Mouse (Mus musculus): ENCODE measurements around the gene Abcb1b. TPM values are rescaled to one million over a fixed set of nuclear protein-coding genes. Genes with fewer than 3 reads are reported as not detected.

Abcb1b gene
- polyA plus RNA-seq, 1 experiment from 2014 or later = 1.1 TPM

DNA sequence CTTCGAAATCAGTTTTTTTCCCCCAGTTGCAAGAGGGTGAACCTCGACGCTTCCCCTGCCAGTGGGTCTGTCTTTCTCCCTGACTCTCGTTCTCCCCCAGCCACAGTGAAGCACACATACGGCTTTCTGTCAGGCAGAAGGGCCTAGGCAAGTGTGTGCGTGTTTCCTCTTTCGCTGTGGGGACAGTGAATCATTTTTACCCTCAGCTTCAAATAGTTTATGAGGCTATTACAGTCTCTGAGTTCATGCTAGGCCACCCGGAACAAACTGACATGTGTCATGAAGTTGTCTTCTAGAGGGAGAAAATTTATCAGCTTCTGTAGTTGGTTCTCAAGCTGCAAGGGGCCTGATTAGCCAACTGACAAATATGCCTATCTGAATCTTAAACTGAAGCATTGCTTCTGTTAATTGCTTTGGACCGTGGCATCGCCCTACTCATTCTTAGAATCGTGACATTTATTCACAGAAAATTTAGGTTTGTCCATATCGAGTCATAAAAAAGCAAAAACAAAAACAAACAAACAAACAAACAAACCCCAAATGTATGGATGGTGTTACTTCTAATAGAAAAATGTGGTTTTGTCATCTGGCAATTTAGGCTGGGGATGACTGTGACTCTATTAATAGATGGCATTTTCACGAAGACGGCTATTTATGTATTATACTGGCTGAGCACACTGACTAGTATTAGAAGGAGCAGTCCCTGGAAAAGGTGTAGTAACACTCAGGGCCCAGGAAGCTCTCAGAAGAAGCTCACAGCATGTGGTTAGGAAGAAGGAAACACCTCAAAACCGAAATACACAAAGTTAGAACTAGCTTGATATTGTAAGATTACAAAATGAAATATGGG, 96.9 kb downstream of the Abcb1b start:
- ATAC-seq = no peak
- Histone ChIP-seq H3K27ac (ENCODE audit: low read depth, low read length) (no peak overlapping the region), H3K36me3 (ENCODE audit: control insufficient read depth, insufficient read depth) (no peaks in the 10 kb centered on the region), H3K4me2 (replicated peaks; ENCODE audit: low read depth) (no peak overlapping the region), H3K4me3 (ENCODE audit: low read depth, low read length) (no peak overlapping the region), H3K4me1 (replicated peaks; ENCODE audit: control insufficient read depth, insufficient read depth, low read length) (no peaks in the 10 kb centered on the region), H3K9ac (ENCODE audit: low read depth, low read length) (no peak overlapping the region), H3K9me3 (ENCODE audit: control insufficient read depth) (no peaks in the 10 kb centered on the region), H3K27me3 (replicated peaks; ENCODE audit: control insufficient read depth, insufficient read depth, low read length) (no peaks in the 10 kb centered on the region)
- TF ChIP-seq CTCF (IDR thresholded peaks at IDR 0.05; ENCODE audit: low read depth) = no peak
- WGBS = 69% methylated on average over 15 of the region's 15 CpGs

DNA sequence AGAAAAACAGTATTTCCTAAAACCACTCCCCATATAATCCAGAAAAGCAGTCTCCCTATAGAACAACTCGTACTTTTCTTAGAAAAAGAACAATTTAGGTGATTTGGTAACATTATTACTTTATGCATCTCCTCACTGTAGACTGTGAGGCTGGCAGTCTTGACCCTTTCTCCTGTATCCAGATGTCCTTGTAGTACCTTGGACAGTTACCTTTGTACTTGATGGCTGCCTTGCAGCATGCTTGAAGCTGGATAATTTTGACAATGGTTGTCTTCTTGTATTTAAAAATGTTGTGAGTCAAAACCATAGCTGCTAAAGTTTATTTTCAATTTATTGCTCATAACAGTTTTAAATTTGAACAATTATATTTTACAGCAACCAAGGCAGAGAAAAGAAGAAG, 98.3 kb downstream of the Abcb1b start:
- Histone ChIP-seq H3K27me3 (replicated peaks; ENCODE audit: control insufficient read depth, insufficient read depth, low read length) (no peaks in the 10 kb centered on the region), H3K9me3 (ENCODE audit: control insufficient read depth) (no peaks in the 10 kb centered on the region), H3K9ac (ENCODE audit: low read depth, low read length) (no peak overlapping the region), H3K4me1 (replicated peaks; ENCODE audit: control insufficient read depth, insufficient read depth, low read length) (no peaks in the 10 kb centered on the region), H3K4me3 (ENCODE audit: low read depth, low read length) (no peak overlapping the region), H3K4me2 (replicated peaks; ENCODE audit: low read depth) (no peak overlapping the region), H3K27ac (ENCODE audit: low read depth, low read length) (no peak overlapping the region), H3K36me3 (ENCODE audit: control insufficient read depth, insufficient read depth) (no peaks in the 10 kb centered on the region)
- ATAC-seq = no peak
- no peak for TF ChIP-seq CTCF (IDR thresholded peaks at IDR 0.05; ENCODE audit: low read depth)
- WGBS = 73% methylated on average over 1 of the region's 1 CpGs

DNA sequence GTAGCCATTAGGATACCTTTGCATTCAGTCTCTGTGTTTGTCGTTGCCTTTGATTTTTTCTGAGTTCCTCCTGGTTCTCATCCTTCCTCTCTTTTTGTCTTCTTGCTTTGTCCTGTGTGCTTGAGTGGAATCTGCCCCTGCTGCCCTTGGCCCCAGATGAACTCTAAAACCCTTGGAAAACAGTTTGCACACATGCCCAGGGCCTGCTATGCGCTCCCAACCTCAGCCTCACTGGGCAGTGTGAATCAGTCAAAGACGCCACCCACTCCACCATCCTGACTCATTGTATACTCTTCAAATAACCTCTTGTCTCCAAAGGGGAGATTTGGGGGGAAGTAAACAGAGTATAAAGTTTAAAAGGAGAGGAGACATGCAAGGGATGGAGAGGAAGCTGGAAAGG, 100.3 kb downstream of the Abcb1b start:
- no peak overlapping the region for H3K27ac ChIP-seq (ENCODE audit: low read depth, low read length)
- ATAC-seq = no peak
- WGBS = 61% methylated on average over 3 of the region's 3 CpGs
- TF ChIP-seq CTCF (IDR thresholded peaks at IDR 0.05; ENCODE audit: low read depth) = no peak
- no peak overlapping the region for H3K4me3 ChIP-seq (ENCODE audit: low read depth, low read length)
- H3K27me3 ChIP-seq (replicated peaks; ENCODE audit: control insufficient read depth, insufficient read depth, low read length) = no peaks in the 10 kb centered on the region
- no peaks in the 10 kb centered on the region for H3K9me3 ChIP-seq (ENCODE audit: control insufficient read depth)
- no peak overlapping the region for H3K9ac ChIP-seq (ENCODE audit: low read depth, low read length)
- no peaks in the 10 kb centered on the region for H3K4me1 ChIP-seq (replicated peaks; ENCODE audit: control insufficient read depth, insufficient read depth, low read length)
- no peak overlapping the region for H3K4me2 ChIP-seq (replicated peaks; ENCODE audit: low read depth)
- H3K36me3 ChIP-seq (ENCODE audit: control insufficient read depth, insufficient read depth) = no peaks in the 10 kb centered on the region

- 63% methylated on average over 1 of the region's 1 CpGs for WGBS
- no peak for TF ChIP-seq CTCF (IDR thresholded peaks at IDR 0.05; ENCODE audit: low read depth)
- Histone ChIP-seq H3K4me1 (replicated peaks; ENCODE audit: control insufficient read depth, insufficient read depth, low read length) (no peaks in the 10 kb centered on the region), H3K9me3 (ENCODE audit: control insufficient read depth) (no peaks in the 10 kb centered on the region), H3K27ac (ENCODE audit: low read depth, low read length) (no peak overlapping the region), H3K4me2 (replicated peaks; ENCODE audit: low read depth) (no peak overlapping the region), H3K9ac (ENCODE audit: low read depth, low read length) (no peak overlapping the region), H3K36me3 (ENCODE audit: control insufficient read depth, insufficient read depth) (no peaks in the 10 kb centered on the region), H3K4me3 (ENCODE audit: low read depth, low read length) (no peak overlapping the region), H3K27me3 (replicated peaks; ENCODE audit: control insufficient read depth, insufficient read depth, low read length) (no peaks in the 10 kb centered on the region)
- ATAC-seq = no peak
These were observed 103.1 kb downstream of the Abcb1b start for GRCm38 (mm10) chr5:8901001-8901400.

DNA sequence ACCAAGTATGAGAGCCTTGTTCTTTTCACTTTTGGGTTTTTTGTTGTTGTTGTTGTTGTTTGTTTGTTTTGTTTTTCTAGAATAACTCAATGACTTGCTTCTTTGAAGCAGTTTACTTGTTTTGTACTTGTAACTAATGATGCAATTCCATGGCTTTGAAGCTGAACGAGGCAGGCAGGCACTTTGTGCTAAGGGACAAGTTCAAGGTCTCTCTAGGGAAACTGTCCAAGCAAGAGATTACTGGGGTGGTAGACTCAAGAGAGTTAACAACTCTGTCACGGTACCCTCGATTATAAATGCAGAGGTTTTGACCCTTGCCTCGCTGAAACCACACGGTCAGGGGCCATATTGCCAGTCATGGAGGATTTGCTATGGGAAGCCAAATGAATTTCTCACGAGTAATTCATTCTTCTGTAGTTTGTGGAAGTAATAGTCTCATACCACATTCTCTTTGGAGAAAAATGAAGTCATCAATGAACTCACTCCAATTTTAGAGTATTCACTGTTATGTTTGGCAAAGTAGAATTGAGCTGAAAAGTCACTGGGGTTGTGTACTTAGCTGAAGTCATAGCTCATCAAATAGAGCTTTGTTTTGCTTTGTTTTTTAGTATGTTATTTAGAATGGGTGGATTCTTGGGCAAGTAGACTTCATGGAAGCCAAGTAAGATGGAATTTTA, 104.3 kb downstream of the Abcb1b start:
- H3K27ac ChIP-seq (ENCODE audit: low read depth, low read length) = no peak overlapping the region
- TF ChIP-seq CTCF (IDR thresholded peaks at IDR 0.05; ENCODE audit: low read depth) = no peak
- no peaks in the 10 kb centered on the region for H3K36me3 ChIP-seq (ENCODE audit: control insufficient read depth, insufficient read depth)
- 71% methylated on average over 6 of the region's 6 CpGs for WGBS
- H3K4me1 ChIP-seq (replicated peaks; ENCODE audit: control insufficient read depth, insufficient read depth, low read length) = no peaks in the 10 kb centered on the region
- H3K4me2 ChIP-seq (replicated peaks; ENCODE audit: low read depth) = no peak overlapping the region
- H3K9ac ChIP-seq (ENCODE audit: low read depth, low read length) = no peak overlapping the region
- H3K9me3 ChIP-seq (ENCODE audit: control insufficient read depth) = no peaks in the 10 kb centered on the region
- no peaks in the 10 kb centered on the region for H3K27me3 ChIP-seq (replicated peaks; ENCODE audit: control insufficient read depth, insufficient read depth, low read length)
- ATAC-seq = no peak
- no peak overlapping the region for H3K4me3 ChIP-seq (ENCODE audit: low read depth, low read length)

DNA sequence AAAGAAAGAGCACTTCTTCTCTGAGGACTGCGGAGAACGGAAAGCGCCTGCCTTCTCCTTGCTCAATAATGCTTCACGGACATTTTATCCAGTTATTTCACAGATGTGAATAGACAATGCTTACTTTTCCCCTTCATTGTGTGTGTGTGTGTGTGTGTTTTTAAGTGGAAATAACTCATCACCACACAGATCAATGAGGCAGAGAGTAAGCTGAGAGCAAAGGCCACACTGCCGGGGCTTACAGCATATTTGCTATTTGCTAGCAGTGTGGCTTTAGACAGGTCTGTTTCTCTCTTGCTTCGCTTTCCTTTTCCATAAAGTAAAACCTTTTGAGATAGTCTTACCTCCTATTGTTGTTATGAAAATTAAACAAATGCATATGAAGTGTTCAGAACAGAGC, 106.6 kb downstream of the Abcb1b start:
- Histone ChIP-seq H3K9me3 (ENCODE audit: control insufficient read depth) (no peaks in the 10 kb centered on the region), H3K36me3 (ENCODE audit: control insufficient read depth, insufficient read depth) (no peaks in the 10 kb centered on the region), H3K9ac (ENCODE audit: low read depth, low read length) (no peak overlapping the region), H3K27ac (ENCODE audit: low read depth, low read length) (no peak overlapping the region), H3K4me1 (replicated peaks; ENCODE audit: control insufficient read depth, insufficient read depth, low read length) (no peaks in the 10 kb centered on the region), H3K27me3 (replicated peaks; ENCODE audit: control insufficient read depth, insufficient read depth, low read length) (no peaks in the 10 kb centered on the region), H3K4me3 (ENCODE audit: low read depth, low read length) (no peak overlapping the region), H3K4me2 (replicated peaks; ENCODE audit: low read depth) (no peak overlapping the region)
- TF ChIP-seq CTCF (IDR thresholded peaks at IDR 0.05; ENCODE audit: low read depth) = no peak
- no peak for ATAC-seq
- 78% methylated on average over 6 of the region's 6 CpGs for WGBS

Measured in intestine, postnatal 0 days (tissue).